Mouse (Mus musculus) limb, embryonic 15.5 days (tissue): ENCODE results near the gene Odf2l. TPM values are rescaled to one million over a fixed set of nuclear protein-coding genes. Genes with fewer than 3 reads are reported as not detected.

Experiments used
- ATAC-seq: fragments of 200-750 bp; cut with Nextera tagmentation; 2 replicates; pipeline ENCODE4 v1.8.0; 2017; ENCODE audit warnings: low read depth, moderate TSS enrichment; ENCODE audit not compliant: insufficient number of reproducible peaks, low FRiP score, low TSS enrichment
- H3K27ac ChIP-seq: fragments of 300-500 bp; sonication (generic); 2 replicates; pipeline ENCODE4 v1.5.1; 2015; ENCODE audit warnings: moderate library complexity, mild to moderate bottlenecking, inconsistent platforms
- H3K27me3 ChIP-seq: fragments of 300-500 bp; sonication (generic); 2 replicates; pipeline ENCODE4 v1.6.1; 2015; ENCODE audit warnings: inconsistent platforms
- H3K36me3 ChIP-seq: fragments of 300-500 bp; sonication (generic); 2 replicates; pipeline ENCODE4 v1.6.1; 2015; ENCODE audit warnings: inconsistent platforms
- H3K4me1 ChIP-seq: fragments of 300-500 bp; sonication (generic); 2 replicates; pipeline ENCODE4 v1.6.1; 2015; ENCODE audit warnings: inconsistent platforms
- H3K4me2 ChIP-seq: fragments of 300-500 bp; sonication (generic); 2 replicates; pipeline ENCODE4 v1.6.1; 2015; ENCODE audit warnings: mild to moderate bottlenecking, inconsistent platforms
- H3K4me3 ChIP-seq: fragments of 300-500 bp; sonication (generic); 2 replicates; pipeline ENCODE4 v1.5.1; 2015; ENCODE audit warnings: mild to moderate bottlenecking, inconsistent platforms
- H3K9ac ChIP-seq: fragments of 300-500 bp; sonication (generic); 2 replicates; pipeline ENCODE4 v1.6.1; 2015; ENCODE audit warnings: inconsistent platforms
- H3K9me3 ChIP-seq: fragments of 300-500 bp; sonication (generic); 2 replicates; pipeline ENCODE4 v1.6.1; 2016; ENCODE audit warnings: inconsistent platforms
- WGBS: fragments of 180-500 bp; shearing (Covaris S2); methylation state at CpG from one replicate; pipeline ENCODE4 v1.1.7; 2015; 5-methylcytosine and 5-hydroxymethylcytosine counted together
- polyA plus RNA-seq: library from polyadenylated mRNA; unstranded; fragments of >200 nt; fragmentation: Nextera tagmentation; extraction: Ambion mirVana; gene quantifications from 2 replicates; pipeline ENCODE4 v1.2.1, GENCODE M21; 2015

Odf2l gene
- polyA plus RNA-seq: 12.1 and 13.1 TPM in 2 replicates

DNA sequence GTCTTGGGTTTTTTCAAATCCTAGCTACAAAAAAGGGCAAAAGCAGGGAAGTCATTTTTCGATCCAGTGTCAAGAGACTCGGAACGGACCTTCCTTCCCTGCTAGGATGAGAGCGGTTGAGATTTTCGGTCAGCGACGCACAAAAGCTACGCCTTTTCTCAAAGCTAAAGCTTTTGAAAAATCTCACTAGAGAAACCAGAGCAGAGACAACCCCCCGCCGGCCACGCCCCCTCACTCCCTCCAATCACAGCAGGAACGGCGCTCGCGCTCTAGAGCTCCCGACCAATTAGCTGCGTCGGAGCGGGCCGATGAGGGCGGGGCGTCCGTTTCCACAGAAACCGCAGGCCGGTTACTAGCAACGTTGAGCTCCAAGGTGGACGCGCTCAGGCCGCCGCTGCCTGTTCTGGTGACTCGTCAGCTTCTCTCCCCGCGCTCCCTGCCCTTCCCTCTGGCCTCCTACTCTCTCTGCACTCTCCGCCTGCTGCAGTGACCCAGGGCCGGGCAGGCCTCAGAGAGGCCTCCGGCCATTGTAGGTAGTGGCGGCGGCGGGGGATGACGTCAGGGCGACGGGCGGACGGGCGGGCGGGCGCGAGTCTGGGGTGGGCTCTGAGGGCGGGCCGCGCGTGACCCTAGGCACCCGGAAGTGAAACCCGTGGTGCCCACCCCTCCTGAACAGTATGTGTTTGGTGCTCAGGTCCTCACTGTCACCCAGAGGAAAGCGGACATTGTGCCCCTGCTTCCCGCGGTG lies at the start of gene Odf2l:
Gene Odf2l (plus strand): TSS at position 335 of the 748 bp plus-strand sequence.
- Histone ChIP-seq H3K4me3 (peak within 1 kb of the TSS; percentile 81), H3K27ac (peak within 1 kb of the TSS; percentile 98), H3K27me3 (no peaks in the 10 kb centered on the region), H3K9me3 (no peaks in the 10 kb centered on the region), H3K9ac (peak within 1 kb of the TSS; percentile 89), H3K4me2 (peak within 1 kb of the TSS; percentile 63), H3K4me1 (peaks cover 5% of the 10 kb centered on the region; the same call in 1 of the 2 replicates), H3K36me3 (no peaks in the 10 kb centered on the region)
- under 1% methylated on average over 57 of the region's 57 CpGs for WGBS
- ATAC-seq: peak; percentile 99

DNA sequence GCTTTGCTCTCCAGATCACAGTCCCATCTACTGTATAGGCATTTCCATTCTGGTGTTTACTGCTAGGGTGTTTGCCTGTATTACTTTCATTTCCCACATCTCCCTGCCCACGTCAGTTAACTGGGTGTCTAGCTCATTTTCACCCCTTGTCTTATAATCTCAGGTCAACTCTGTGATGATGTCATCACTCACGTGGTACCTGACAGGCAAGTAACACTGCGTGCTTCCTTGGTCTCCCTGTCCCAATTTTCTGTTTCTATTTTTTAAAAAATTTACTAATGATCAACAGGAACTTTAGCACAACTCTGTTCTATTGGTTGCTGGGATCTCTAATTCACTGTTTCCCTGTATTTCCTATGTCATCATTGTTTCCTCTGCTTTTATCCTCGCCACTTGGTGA lies 49.4 kb upstream of the Odf2l start:
- H3K36me3 ChIP-seq: no peaks in the 10 kb centered on the region
- no peaks in the 10 kb centered on the region for H3K9me3 ChIP-seq
- no peaks in the 10 kb centered on the region for H3K27me3 ChIP-seq
- no peak overlapping the region for H3K27ac ChIP-seq
- H3K4me1 ChIP-seq: no peaks in the 10 kb centered on the region
- no peak overlapping the region for H3K4me2 ChIP-seq
- WGBS: 79% methylated on average over 4 of the region's 4 CpGs
- no peak overlapping the region for H3K9ac ChIP-seq
- no peak overlapping the region for H3K4me3 ChIP-seq
- ATAC-seq: no peak

DNA sequence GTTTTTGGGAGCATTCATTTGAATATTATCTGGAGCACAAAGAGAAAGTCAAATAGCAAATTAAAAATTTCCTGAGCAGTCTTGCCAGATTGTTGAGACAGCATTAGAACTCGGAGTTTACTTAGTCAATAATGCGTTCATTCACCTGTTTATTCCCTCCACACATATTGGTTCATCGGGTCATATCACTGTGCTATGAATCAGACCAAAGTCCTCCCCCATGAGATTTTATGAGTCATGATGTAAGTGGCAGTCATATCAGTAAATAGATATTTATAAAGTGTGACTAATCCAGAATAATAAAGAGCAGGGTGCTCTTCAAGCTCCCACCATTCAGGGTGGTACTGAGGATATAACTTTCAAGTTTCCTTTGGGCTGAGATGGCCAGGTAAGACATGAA lies 46.0 kb upstream of the Odf2l start:
- H3K36me3 ChIP-seq: no peaks in the 10 kb centered on the region
- H3K9me3 ChIP-seq: no peaks in the 10 kb centered on the region
- no peak for ATAC-seq
- 93% methylated on average over 3 of the region's 3 CpGs for WGBS
- H3K27ac ChIP-seq: no peak overlapping the region
- no peak overlapping the region for H3K9ac ChIP-seq
- H3K27me3 ChIP-seq: no peaks in the 10 kb centered on the region
- no peaks in the 10 kb centered on the region for H3K4me1 ChIP-seq
- H3K4me2 ChIP-seq: no peak overlapping the region
- no peak overlapping the region for H3K4me3 ChIP-seq

DNA sequence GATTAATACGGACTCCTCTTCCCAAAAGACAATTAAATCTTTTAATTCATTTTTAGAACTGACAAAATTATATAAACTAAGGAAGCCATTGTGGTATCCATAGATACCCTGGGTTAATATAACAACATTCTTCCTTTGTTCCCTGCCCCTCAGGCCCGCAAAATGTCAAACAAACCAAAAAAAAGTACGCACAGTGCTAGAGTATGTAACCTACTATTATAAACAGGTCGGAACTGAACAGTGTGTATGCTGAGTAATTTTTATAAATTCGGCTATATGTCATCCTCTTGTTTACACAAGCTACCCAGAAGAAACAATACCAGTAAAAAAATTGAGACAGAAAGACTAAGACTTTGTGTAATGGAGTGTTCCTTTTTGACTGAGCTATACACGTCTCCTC lies 40.0 kb upstream of the Odf2l start:
- ATAC-seq: no peak
- no peak overlapping the region for H3K9ac ChIP-seq
- H3K27me3 ChIP-seq: no peaks in the 10 kb centered on the region
- H3K4me2 ChIP-seq: no peak overlapping the region
- no peak overlapping the region for H3K27ac ChIP-seq
- no peaks in the 10 kb centered on the region for H3K4me1 ChIP-seq
- H3K4me3 ChIP-seq: no peak overlapping the region
- H3K36me3 ChIP-seq: no peaks in the 10 kb centered on the region
- no peaks in the 10 kb centered on the region for H3K9me3 ChIP-seq
- WGBS: 87% methylated on average over 6 of the region's 6 CpGs

DNA sequence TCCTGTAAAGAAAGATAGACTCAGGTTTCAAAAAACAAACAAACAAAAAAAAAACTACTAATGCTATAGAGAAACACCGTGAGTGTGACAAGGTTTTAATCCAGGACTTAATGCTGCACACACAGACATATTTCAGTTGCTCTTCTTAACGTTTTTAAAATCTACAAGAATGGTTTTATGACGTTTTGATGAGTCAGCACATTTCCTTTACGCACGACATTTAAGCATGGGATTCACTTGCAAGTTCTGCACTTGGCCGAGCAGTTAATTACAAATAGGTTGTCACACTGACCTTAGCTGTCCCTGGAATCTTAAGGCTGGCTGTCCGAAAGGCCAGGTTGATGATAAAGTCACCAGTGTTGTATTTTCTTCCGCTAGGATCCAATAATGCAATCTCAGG lies 37.5 kb upstream of the Odf2l start:
- no peak overlapping the region for H3K9ac ChIP-seq
- ATAC-seq: no peak
- H3K27me3 ChIP-seq: no peaks in the 10 kb centered on the region
- H3K4me2 ChIP-seq: no peak overlapping the region
- no peaks in the 10 kb centered on the region for H3K9me3 ChIP-seq
- H3K36me3 ChIP-seq: no peaks in the 10 kb centered on the region
- H3K4me1 ChIP-seq: no peaks in the 10 kb centered on the region
- no peak overlapping the region for H3K27ac ChIP-seq
- 76% methylated on average over 8 of the region's 8 CpGs for WGBS
- no peak overlapping the region for H3K4me3 ChIP-seq

DNA sequence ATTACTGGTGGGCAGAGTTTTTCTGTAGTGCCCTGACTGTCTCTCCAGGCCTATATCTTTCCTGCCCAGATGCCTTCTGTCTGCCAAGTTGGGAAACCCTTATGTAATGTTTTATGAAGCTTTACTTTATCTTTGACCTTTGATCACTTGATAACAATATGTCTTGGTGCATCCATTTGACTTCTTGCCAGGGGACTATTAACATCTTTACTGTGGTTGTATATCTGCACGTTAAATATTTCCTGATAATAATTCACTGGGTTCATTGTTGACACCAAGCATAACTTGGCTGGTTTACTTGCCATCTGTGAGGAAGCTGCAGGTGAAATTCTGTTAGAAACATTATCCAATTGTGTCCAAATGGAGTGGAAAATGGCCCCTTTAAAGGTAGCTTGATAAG lies 35.3 kb upstream of the Odf2l start:
- Histone ChIP-seq H3K36me3 (no peaks in the 10 kb centered on the region), H3K27me3 (no peaks in the 10 kb centered on the region), H3K9ac (no peak overlapping the region), H3K4me1 (no peaks in the 10 kb centered on the region), H3K27ac (no peak overlapping the region), H3K4me2 (no peak overlapping the region), H3K4me3 (no peak overlapping the region), H3K9me3 (no peaks in the 10 kb centered on the region)
- whole genome bisulfite sequencing: 85% methylated on average over 1 of the region's 1 CpGs
- ATAC-seq: no peak

DNA sequence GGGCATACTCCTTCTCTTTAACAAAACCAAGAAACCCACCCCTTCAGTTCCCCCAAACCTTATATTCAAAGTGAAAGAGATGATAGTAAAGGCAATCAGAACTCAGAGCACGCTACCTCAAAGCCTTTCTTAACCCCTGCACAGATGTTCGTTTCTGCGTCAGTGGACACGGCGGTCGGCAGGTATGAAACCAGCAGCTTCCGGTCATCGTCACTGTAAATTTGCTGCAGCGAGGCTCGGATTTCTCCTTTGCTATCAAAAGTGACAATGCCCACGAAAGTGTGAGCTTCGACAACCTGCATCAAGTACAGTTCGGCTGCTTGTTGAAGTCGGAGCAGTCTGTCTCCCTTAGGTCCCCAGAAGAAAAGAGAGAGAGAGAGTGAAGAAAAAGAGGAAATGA lies 32.2 kb upstream of the Odf2l start:
- no peak for ATAC-seq
- Histone ChIP-seq H3K27me3 (no peaks in the 10 kb centered on the region), H3K36me3 (no peaks in the 10 kb centered on the region), H3K4me3 (no peak overlapping the region), H3K4me1 (no peaks in the 10 kb centered on the region), H3K9me3 (no peaks in the 10 kb centered on the region), H3K27ac (no peak overlapping the region), H3K4me2 (no peak overlapping the region), H3K9ac (no peak overlapping the region)
- WGBS: 92% methylated on average over 14 of the region's 14 CpGs

DNA sequence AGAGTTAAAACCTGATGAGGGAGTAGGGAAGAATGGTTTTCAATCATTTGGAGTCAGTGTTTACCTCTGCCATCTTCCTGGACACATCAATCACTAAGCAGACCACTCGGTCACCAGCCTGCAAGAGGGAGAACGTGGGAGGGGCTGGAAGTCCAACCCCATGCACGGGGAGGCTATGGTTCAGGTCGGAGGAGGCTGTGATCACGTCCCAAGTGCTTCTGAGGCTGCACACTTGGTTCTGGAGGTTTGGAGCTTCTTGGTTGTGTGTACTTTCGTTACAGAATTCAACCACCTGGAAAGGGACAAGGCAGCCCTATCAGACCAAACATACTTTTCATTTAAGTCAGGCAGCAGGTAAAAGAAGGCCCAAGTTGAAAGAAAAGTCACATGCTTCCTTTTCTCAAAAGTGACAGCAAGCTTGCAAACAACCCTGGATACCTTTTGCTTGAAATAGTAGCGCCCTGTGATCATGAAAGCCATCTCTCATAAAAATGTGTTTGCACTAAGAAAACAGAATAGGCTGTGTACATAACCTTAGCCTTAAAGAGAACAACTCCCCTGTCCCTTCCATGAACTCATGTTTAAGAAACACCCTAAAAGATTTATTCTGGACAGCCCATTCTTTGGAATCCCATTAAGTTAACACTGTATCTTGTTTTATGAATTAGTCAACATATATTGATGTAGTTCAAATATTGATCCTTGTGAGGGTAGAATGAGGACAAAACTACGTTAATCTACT lies 30.4 kb upstream of the Odf2l start:
- no peaks in the 10 kb centered on the region for H3K27me3 ChIP-seq
- H3K27ac ChIP-seq: no peak overlapping the region
- H3K9ac ChIP-seq: no peak overlapping the region
- WGBS: 68% methylated on average over 8 of the region's 8 CpGs
- H3K4me2 ChIP-seq: no peak overlapping the region
- no peak for ATAC-seq
- H3K4me3 ChIP-seq: no peak overlapping the region
- H3K4me1 ChIP-seq: no peaks in the 10 kb centered on the region
- H3K9me3 ChIP-seq: no peaks in the 10 kb centered on the region
- H3K36me3 ChIP-seq: no peaks in the 10 kb centered on the region

DNA sequence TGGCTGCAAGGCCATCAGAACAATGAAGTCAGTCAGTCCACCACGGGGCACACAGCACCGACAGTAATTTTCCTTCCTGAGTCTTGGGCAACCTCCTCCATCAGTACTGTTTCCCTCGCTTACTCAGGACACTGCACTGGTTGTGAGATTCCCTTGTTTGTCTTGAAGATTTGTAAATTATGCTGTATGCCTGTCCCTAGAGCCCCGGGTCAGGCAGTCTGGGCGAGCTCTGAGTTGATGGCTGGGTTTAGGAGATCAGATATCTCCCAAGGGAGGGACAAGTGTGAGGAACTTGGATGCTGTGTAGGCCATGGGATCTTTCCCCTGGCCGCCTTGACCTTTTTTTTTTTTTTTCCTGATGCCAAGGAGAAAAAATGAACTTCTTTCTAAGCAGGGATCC lies 19.1 kb upstream of the Odf2l start, which contains the start of gene Clca2:
Gene Clca2 (minus strand): TSS at position 153 of the 400 bp plus-strand sequence.
- ATAC-seq: no peak

DNA sequence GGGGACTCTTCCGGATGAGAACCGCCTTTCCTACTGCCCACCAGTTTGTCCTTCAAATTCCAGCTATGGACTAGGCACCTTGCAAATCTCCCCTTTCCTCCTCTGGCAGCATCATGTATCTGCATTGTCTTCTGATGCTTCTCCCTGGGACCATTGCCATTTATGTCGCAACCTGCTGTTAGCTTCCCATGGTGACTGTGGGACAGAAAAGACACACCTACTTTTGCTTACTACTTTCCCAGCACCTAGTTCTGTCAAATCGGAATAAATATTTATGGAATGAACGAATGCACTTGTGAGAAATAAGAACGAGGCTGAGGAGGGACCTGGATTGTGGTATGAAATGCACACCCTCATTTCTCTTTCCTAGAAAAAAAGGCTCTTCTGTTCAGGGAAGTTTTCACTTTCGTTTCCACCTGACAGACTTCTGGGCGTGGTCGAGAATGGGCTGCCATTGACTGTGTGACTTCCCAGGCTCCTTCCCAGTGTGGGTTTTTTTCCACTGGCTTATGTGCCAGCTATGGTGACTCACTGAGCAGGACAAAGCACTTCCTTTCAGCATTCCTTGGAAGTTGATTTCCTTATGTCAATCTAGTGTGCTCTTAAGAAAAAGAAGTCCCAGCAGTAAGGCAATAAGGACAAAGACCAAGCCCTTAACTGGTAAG lies 16.4 kb upstream of the Odf2l start:
- Histone ChIP-seq H3K36me3 (no peaks in the 10 kb centered on the region), H3K9me3 (no peaks in the 10 kb centered on the region), H3K4me1 (peaks cover 12% of the 10 kb centered on the region; the same call in 1 of the 2 replicates), H3K27me3 (no peaks in the 10 kb centered on the region), H3K4me3 (no peak overlapping the region), H3K27ac (no peak overlapping the region), H3K9ac (no peak overlapping the region), H3K4me2 (no peak overlapping the region)
- no peak for ATAC-seq
- 74% methylated on average over 9 of the region's 9 CpGs for WGBS

More for the DNA sequence above, 19.1 kb upstream of the Odf2l start, which contains the start of gene Clca2:
- no peaks in the 10 kb centered on the region for H3K9me3 ChIP-seq
- H3K4me2 ChIP-seq: no peak within 1 kb of the TSS
- H3K9ac ChIP-seq: no peak within 1 kb of the TSS
- H3K36me3 ChIP-seq: no peaks in the 10 kb centered on the region
- 77% methylated on average over 6 of the region's 6 CpGs for WGBS
- no peak within 1 kb of the TSS; the same call in 1 of the 2 replicates for H3K27ac ChIP-seq
- no peak within 1 kb of the TSS for H3K4me3 ChIP-seq
- no peaks in the 10 kb centered on the region for H3K27me3 ChIP-seq
- H3K4me1 ChIP-seq: peaks cover 7% of the 10 kb centered on the region; the same call in 1 of the 2 replicates

DNA sequence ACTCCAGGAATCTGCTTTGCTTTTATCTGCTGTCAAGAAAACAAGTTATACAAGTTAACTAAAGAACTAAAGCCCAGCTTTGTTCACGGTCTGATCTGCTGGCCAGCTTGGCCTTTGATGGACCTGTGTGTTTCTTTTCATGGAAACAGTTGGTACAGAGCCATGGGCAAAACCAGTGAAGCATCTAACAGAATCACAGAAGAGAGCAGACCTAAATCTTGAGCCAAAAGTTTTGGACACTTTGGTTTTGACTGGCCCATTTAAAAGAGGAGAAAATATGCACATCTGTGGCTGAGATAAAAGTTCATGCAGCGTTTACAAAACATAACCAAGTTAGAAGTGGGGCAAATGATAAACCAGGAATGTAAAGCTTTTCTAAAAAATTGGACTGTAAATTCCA lies 15.1 kb upstream of the Odf2l start:
- ATAC-seq: no peak
- Histone ChIP-seq H3K4me1 (peaks cover 12% of the 10 kb centered on the region; the same call in 1 of the 2 replicates), H3K9me3 (no peaks in the 10 kb centered on the region), H3K27me3 (no peaks in the 10 kb centered on the region), H3K4me2 (no peak overlapping the region), H3K9ac (no peak overlapping the region), H3K27ac (no peak overlapping the region), H3K36me3 (no peaks in the 10 kb centered on the region), H3K4me3 (no peak overlapping the region)
- WGBS: 70% methylated on average over 2 of the region's 2 CpGs

DNA sequence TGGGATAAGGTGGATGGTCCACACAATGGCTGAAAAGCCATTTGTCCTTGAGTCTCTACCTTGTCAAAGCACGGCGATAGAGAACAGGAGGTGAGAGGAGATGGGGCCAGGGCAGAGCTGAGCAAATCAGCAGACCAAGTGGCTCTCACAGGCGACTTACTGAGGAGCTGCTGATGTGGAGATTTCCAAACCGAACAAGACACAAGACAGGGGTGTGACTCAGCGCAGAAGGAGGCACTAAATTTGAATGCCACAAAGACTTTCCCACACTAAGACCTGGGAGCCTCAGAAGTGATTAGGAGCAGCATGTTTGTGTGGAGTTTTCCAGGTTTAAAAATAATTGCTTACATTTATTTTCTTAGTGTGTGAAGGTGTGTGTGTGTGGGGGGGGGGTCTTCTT lies 14.6 kb upstream of the Odf2l start:
- no peak overlapping the region for H3K4me2 ChIP-seq
- no peak for ATAC-seq
- 58% methylated on average over 5 of the region's 5 CpGs for WGBS

More for the DNA sequence above, 14.6 kb upstream of the Odf2l start:
- Histone ChIP-seq H3K9ac (no peak overlapping the region), H3K36me3 (no peaks in the 10 kb centered on the region), H3K27ac (no peak overlapping the region), H3K27me3 (no peaks in the 10 kb centered on the region), H3K4me3 (no peak overlapping the region), H3K9me3 (no peaks in the 10 kb centered on the region), H3K4me1 (peaks cover 12% of the 10 kb centered on the region; the same call in 1 of the 2 replicates)
